Mouse (Mus musculus): Measurements from ENCODE around the gene Ntn5. TPM values are rescaled to one million over a fixed set of nuclear protein-coding genes. Genes with fewer than 3 reads are reported as not detected.

Ntn5 gene
- total RNA-seq, 2 experiments from 2014 or later = 3.4 to 3.5 TPM

DNA sequence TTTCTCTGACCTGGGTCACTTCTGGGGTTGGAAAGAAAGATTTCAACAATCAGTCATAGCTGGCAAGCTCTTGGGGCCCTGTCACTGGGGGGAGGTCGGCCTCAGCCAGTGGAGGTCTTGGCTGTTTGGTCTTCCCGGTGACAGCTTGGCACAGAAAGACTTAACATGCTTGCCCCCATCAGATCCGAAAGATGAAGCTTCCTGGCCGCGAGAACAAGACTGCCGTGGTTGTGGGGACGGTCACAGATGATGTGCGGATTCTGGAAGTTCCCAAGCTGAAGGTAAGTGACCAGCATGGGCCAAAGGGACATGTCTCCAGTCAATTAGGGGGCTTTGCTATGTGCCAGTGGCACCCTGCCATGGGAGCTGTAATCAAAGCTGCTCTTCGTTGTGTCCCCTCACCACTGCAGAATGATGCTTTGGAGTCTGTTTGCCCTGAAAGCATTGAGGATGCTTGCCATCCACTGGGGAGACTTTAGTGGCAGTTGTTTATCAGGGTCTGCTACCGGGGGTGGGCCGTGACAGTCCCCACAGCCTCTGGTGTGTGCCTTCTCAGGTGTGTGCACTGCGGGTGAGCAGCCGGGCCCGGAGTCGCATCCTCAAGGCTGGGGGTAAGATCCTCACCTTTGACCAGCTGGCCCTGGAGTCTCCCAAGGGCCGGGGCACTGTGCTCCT, 36.1 kb downstream of the Ntn5 start:
- intact Hi-C loops (cut with DNase I) = loop anchor here (5.0 kb wide), 1 partner anchor 82 kb away; no protein-coding TSS in a partner anchor
- DNase-seq (ENCODE audit: low spot score in 2 of 2) = no peak

DNA sequence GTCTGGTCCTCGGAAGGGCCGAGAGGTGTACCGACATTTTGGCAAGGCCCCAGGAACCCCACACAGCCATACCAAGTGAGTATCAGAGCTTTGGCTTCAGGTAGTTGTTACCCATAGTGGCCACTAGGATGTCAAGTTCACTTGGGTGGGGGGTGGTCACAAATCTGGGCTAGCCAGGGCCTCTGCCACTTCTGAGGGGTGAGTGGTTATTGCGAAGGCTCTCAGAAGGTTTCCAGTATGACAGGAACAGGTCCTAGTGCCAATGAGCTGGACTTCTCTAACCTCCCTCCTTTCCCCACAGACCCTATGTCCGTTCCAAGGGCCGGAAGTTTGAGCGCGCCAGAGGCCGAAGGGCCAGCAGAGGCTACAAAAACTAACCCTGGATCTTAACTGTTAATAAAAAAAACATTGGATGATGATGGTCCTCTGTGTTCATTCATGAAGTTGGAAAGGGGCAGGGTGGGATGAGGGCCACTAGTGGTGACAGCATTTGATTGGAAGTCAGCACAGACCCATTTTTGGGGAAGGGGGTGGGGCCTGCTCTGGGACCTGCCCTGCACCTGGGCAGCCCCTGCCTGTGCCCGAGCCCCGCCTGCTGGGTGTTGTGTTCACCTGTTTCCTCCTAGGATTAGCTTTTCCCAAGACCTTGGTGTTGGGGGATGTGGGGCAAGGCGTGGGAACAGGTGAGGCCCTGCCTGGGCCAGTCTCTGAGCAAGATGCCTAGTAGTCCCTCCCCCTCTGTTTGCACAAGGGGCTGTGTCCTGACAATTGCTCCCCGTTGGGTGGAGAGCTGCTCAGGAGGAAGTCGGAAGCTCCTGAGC, 36.8 kb downstream of the Ntn5 start, which contains the start of gene Fam83e:
Gene Fam83e (plus strand): TSS at position 800 of the 821 bp plus-strand sequence.
- no peak for DNase-seq (ENCODE audit: low spot score in 2 of 2)
- intact Hi-C loops (cut with DNase I) = no loop called here

- no peak for DNase-seq (ENCODE audit: low spot score in 2 of 2)
- intact Hi-C loops (cut with DNase I) = no loop called here
Observed at GRCm38 (mm10) chr7:45721234-45721571, 37.4 kb downstream of the Ntn5 start.

DNA sequence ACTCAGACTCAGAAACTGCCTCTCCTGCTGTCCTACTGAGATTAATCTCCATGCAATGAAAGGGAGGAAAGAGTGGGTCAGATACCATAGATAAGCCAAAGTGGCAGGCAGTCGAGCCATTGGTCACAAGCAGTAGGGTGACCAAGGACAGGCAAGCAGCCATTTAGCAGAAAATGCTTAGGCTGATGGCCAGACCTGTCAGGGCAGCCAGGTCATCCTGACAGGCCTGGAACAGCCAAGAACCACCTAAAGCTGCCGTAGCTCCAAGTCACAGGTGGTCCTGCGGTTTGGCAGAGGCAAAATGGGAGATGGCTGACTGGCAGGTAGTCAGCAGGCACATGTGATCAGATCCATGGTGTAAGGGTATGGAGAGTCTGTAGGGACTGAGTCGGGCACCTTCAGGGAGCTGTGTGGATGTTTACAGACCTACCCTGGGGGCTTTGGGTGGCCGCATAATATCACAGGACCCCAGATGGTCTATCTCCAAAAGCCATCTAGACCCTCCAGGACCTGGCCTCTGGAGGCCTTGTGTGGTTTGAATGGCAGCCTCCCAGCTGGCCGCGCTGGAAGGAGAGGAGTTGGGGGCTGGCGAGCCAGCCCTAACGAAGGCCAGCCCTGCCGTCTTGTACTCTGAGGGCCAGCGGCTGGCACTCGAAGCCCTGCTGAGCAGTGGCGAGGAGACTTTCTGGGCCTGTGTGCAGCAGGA, 38.0 kb downstream of the Ntn5 start:
- DNase-seq (ENCODE audit: low spot score in 2 of 2) = no peak
- intact Hi-C loops (cut with DNase I) = no loop called here

- no peak for DNase-seq (ENCODE audit: low spot score in 2 of 2)
Observed at GRCm38 (mm10) chr7:45722348-45722713, 38.5 kb downstream of the Ntn5 start.

GRCm38 (mm10) chr7:45723301-45723700, 39.5 kb downstream of the Ntn5 start:
- no peak for DNase-seq (ENCODE audit: low spot score in 2 of 2)
- intact Hi-C loops (cut with DNase I) = no loop called here

More at GRCm38 (mm10) chr7:45722348-45722713, 38.5 kb downstream of the Ntn5 start:
- intact Hi-C loops (cut with DNase I) = no loop called here

DNA sequence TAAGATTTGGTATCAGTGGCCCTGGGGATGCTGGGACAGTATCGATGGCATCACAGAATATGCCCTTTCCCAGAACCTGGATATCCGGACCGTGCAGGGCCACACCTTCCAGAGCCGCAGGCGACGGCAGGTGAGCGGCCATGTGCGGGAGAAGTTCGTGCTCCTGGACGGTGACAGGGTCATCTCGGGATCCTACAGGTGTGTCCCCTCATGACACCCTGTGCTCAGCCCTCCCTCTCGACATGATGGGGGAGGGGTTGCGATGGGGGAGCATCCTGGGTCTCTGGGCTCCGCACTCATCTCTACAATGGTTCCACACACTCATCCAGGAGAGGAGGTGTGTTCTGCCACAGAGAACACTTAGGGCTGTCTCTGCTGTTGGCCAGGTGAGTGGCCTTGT, 40.0 kb downstream of the Ntn5 start:
- DNase-seq (ENCODE audit: low spot score in 2 of 2) = no peak
- intact Hi-C loops (cut with DNase I) = no loop called here

DNA sequence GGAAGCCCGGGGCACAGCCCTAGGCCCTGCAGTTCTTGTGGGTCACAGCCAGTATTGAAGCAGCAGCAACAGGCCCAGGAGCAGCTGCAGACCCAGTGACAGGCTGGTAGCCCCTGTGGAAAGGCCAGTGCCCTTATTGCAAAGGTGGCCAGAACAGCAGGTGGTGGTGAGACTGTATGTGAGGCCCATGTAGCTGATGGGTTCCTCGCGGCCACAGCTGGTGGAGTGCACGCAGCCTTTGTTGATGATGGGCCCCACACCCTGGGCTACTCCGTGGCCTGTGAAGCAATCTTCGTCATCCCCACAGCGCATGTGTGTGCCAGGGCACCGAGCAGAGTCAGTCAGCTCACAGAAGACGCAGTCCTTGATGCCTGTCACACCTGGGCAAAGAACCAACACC, 41.3 kb downstream of the Ntn5 start:
- intact Hi-C loops (cut with DNase I) = no loop called here
- DNase-seq (ENCODE audit: low spot score in 2 of 2) = no peak

DNA sequence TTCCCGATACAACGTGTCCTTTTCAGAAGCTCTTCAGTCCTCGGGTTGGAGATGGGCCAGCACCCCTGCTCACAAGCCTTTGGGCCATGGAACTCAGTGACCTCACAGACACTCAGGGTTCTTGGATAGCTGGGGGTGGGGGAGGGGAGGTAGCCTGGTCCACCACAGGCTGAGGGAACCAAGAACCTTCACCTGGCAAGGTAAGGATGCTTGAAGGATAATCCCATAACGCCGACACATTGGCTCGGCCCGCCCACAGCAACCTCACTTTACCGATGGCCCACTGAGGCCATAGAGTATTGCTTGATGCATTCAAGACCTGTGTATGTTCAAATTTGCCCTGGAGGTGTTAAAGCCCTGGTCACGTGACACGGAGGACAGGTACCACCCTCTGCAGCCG, 41.9 kb downstream of the Ntn5 start, which contains the start of gene Spaca4:
Gene Spaca4 (minus strand): TSS at position 101 of the 400 bp plus-strand sequence.
- intact Hi-C loops (cut with DNase I) = no loop called here

GRCm38 (mm10) chr7:45726419-45726818, 42.6 kb downstream of the Ntn5 start:
- DNase-seq (ENCODE audit: low spot score in 2 of 2) = no peak
- intact Hi-C loops (cut with DNase I) = no loop called here

More for the DNA sequence above, 41.9 kb downstream of the Ntn5 start, which contains the start of gene Spaca4:
- DNase-seq (ENCODE audit: low spot score in 2 of 2) = no peak

DNA sequence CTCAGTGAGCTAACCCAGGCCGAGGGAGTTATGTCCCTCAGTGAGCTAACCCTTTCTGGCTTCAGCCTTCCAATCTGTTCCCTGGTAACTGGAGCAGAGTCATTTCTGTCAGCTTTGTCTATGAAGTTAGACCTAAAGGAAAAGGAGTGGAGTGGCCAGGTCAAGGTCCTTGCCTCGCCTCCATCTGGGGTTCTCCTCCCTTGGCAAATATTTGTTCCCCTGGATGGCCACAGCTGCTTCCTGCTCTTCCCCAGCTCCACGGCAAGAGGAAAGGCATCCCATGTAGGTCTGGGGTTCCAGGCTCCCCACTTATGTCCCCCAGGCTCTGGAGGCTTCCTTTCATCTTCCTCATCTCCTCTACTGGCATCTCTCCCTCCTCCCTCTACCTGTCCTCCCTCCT, 43.8 kb downstream of the Ntn5 start:
- intact Hi-C loops (cut with DNase I) = no loop called here
- no peak for DNase-seq (ENCODE audit: low spot score in 2 of 2)

- intact Hi-C loops (cut with DNase I) = no loop called here
- no peak for DNase-seq (ENCODE audit: low spot score in 2 of 2)
Observed at GRCm38 (mm10) chr7:45730727-45731431, 47.1 kb downstream of the Ntn5 start.

- intact Hi-C loops (cut with DNase I) = no loop called here
- no peak for DNase-seq (ENCODE audit: low spot score in 2 of 2)
Observed at GRCm38 (mm10) chr7:45733477-45733876, 49.7 kb downstream of the Ntn5 start.

DNA sequence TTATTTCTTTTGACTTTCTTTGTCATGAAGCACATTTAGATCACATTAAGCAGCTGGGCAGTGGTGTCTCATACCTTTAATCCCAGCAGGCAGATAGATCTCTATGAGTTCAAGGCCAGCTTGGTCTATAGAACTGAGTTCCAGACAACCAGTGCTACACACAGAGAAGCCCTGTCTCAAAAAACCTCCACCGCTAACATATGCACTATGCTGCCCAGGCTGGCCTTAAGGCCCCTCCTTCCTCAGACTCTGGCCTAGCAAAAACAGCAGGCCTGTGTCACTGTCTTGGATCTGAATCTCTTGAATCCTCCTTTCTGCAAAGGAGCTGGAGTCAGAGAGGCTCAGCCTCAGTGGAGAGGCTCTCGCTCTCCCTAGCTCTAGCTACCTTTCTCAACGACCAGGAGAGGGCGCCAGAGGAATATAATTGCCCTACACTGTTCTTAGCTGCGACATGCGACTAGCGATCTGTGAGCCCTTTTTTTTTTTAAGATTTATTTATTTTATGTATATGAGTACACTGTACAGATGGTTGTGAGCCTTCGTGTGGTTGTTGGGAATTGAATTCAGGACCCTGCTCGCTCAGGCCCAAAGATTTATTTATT, 55.4 kb downstream of the Ntn5 start:
- peak; percentile 84 to 91 for DNase-seq (ENCODE audit: low spot score in 2 of 2)
- intact Hi-C loops (cut with DNase I) = loop anchor here (1.0 to 5.0 kb wide), 4 partner anchors 62 to 270 kb away; partner anchors contain the start of gene Kdelr1

GRCm38 (mm10) chr7:45739820-45740219, 56.0 kb downstream of the Ntn5 start:
- intact Hi-C loops (cut with DNase I) = loop anchor here (1.0 to 5.0 kb wide), 4 partner anchors 61 to 269 kb away; partner anchors contain the start of gene Kdelr1
- DNase-seq (ENCODE audit: low spot score in 2 of 2) = no peak

GRCm38 (mm10) chr7:45741308-45741707, 57.5 kb downstream of the Ntn5 start:
- intact Hi-C loops (cut with DNase I) = no loop called here
- DNase-seq (ENCODE audit: low spot score in 2 of 2) = peak; percentile 39 to 47

- intact Hi-C loops (cut with DNase I) = loop anchor here (1.0 kb wide), 1 partner anchor 44 kb away; no protein-coding TSS in a partner anchor
- DNase-seq (ENCODE audit: low spot score in 2 of 2) = peak in 1 of 2 experiments; percentile 61
Observed at GRCm38 (mm10) chr7:45741777-45742176, 58.0 kb downstream of the Ntn5 start.

DNA sequence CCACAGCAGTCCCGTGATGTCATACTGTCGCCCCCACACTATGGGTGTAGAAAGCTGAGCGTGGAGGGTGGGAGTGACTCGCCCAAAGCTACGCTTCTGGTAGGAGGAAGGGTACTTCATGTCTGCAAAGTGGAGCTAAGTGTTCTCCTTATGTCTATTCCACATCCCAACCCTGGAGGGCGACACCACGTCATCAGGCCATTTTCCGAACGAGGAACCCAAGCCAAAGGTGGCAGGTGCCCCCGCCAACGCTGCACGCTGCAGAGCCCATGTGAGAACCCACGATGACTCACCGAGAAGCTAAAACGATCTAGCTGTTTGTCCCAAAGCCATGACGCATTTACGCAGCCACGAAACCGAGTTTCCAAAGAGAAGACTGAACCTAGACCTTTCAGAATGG, 58.5 kb downstream of the Ntn5 start:
- intact Hi-C loops (cut with DNase I) = loop anchor here (1.0 kb wide), 1 partner anchor 43 kb away; no protein-coding TSS in a partner anchor

More for the DNA sequence above, 58.5 kb downstream of the Ntn5 start:
- peak; percentile 69 to 93 for DNase-seq (ENCODE audit: low spot score in 2 of 2)
